Mouse (Mus musculus) kidney, postnatal 0 days (tissue): ENCODE results near the gene Atp1a4. TPM values are rescaled to one million over a fixed set of nuclear protein-coding genes. Genes with fewer than 3 reads are reported as not detected.

Experiments used
- ATAC-seq: fragments of 200-750 bp; cut with Nextera tagmentation; replicated peaks from 2 replicates; pipeline ENCODE4 v1.8.0; 2017; ENCODE audit warnings: low read depth, moderate number of reproducible peaks, moderate TSS enrichment, moderate library complexity; ENCODE audit not compliant: low FRiP score
- DNase-seq: peaks from one replicate; pipeline ENCODE4 v3.0.0-alpha.2; 2016; ENCODE audit warnings: low spot score
- H3K27ac ChIP-seq: fragments of 300-500 bp; sonication (generic); 2 replicates; pipeline ENCODE4 v1.5.1; 2014; ENCODE audit warnings: mild to moderate bottlenecking
- H3K27me3 ChIP-seq: fragments of 300-500 bp; sonication (generic); 2 replicates; pipeline ENCODE4 v1.6.1; 2014; ENCODE audit warnings: low read length, mixed read lengths; ENCODE audit not compliant: insufficient read depth
- H3K36me3 ChIP-seq: fragments of 300-500 bp; sonication (generic); 2 replicates; pipeline ENCODE4 v1.6.1; 2014; ENCODE audit warnings: low read length, mixed read lengths; ENCODE audit not compliant: insufficient read depth
- H3K4me1 ChIP-seq: fragments of 300-500 bp; sonication (generic); replicated peaks from 2 replicates; pipeline ENCODE4 v1.6.1; 2014; ENCODE audit warnings: antibody characterized with exemption, low read length, mixed read lengths; ENCODE audit not compliant: insufficient read depth
- H3K4me2 ChIP-seq: fragments of 300-500 bp; sonication (generic); 2 replicates; pipeline ENCODE4 v1.6.1; 2014; ENCODE audit warnings: mild to moderate bottlenecking, low read length, moderate library complexity, mixed read lengths
- H3K4me3 ChIP-seq: fragments of 300-500 bp; sonication (generic); replicated peaks from 2 replicates; pipeline ENCODE4 v1.5.1; 2014; ENCODE audit warnings: low read depth, low read length
- H3K9ac ChIP-seq: fragments of 300-500 bp; sonication (generic); 2 replicates; pipeline ENCODE4 v1.6.1; 2014; ENCODE audit warnings: low read depth, low read length
- H3K9me3 ChIP-seq: fragments of 300-500 bp; sonication (generic); replicated peaks from 2 replicates; pipeline ENCODE4 v1.6.1; 2016; ENCODE audit warnings: low read length, inconsistent platforms, mixed read lengths
- CTCF ChIP-seq: IDR thresholded peaks from 2 replicates; pipeline ENCODE4 v1.5.1; 2016; ENCODE audit warnings: antibody characterized with exemption, low read depth, mild to moderate bottlenecking, moderate library complexity
- whole genome bisulfite sequencing: fragments of 180-500 bp; shearing (Covaris S2); extraction: QIAGEN DNeasy Blood & Tissue Kit; methylation state at CpG from one replicate; pipeline ENCODE4 v1.1.7; 2014; 5-methylcytosine and 5-hydroxymethylcytosine counted together
- polyA plus RNA-seq: library from polyadenylated mRNA; unstranded; fragments of >200 nt; fragmentation: Nextera tagmentation; extraction: Ambion mirVana; gene quantifications from 2 replicates; pipeline ENCODE4 v1.2.1, GENCODE M21; 2015

Atp1a4 gene
- polyA plus RNA-seq, 1 experiment from 2014 or later: not detected

DNA sequence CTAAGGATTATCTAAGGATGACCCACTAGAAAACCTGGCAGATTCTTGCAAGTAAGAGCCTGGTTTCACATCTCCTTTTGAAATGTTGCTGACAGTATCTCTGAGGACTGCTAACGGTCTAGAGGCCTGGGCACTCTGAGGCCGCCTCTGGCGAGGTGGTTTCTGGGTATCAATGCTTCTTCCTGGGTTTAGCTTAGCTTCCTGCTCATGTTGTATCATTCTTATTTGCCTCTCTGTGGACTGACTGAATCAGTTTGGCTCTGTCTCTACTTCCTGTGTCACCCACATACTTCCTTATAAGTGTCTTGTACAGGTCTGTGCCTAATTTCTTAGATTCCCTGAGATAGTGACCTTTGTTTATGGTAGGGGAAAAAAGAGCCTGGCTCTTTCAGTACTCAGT, 19.0 kb upstream of the Atp1a4 start:
- Histone ChIP-seq H3K36me3 (no peaks in the 10 kb centered on the region), H3K9me3 (no peaks in the 10 kb centered on the region), H3K4me3 (no peak overlapping the region), H3K4me1 (no peaks in the 10 kb centered on the region), H3K9ac (no peak overlapping the region), H3K27me3 (no peaks in the 10 kb centered on the region), H3K4me2 (no peak overlapping the region), H3K27ac (no peak overlapping the region)
- no peak for ATAC-seq
- DNase-seq: no peak
- WGBS: 69% methylated on average over 3 of the region's 3 CpGs
- TF ChIP-seq CTCF: no peak

- no peak for ATAC-seq
- Histone ChIP-seq H3K9me3 (no peaks in the 10 kb centered on the region), H3K4me2 (no peak overlapping the region), H3K4me1 (no peaks in the 10 kb centered on the region), H3K36me3 (no peaks in the 10 kb centered on the region), H3K4me3 (no peak overlapping the region), H3K27ac (no peak overlapping the region), H3K9ac (no peak overlapping the region), H3K27me3 (no peaks in the 10 kb centered on the region)
- DNase-seq: no peak
- TF ChIP-seq CTCF: no peak
- 75% methylated on average over 5 of the region's 5 CpGs for WGBS
Measured at GRCm38 (mm10) chr1:172274547-172274946, 16.3 kb upstream of the Atp1a4 start.

DNA sequence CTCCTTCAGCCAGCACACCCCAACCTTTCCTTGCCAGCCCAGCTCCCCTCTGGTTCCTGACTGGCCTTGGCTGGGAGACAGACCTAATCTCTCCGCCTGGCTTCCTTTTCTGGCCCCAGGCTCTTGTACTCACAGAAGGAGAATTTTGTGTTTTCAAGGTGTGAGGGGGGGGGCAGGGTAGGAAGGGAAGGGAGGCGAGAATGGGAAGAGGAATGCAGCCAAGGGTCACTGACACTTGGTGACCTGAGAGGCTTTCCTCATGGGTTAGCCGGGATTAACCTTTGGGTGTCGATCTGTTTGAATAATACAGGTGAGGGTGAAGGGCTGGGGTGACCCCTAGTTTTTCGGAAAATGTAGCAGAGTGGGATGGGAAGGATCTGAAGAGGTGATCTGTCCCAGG, 15.9 kb upstream of the Atp1a4 start:
- no peak overlapping the region for H3K4me2 ChIP-seq
- no peaks in the 10 kb centered on the region for H3K4me1 ChIP-seq
- no peak for ATAC-seq
- WGBS: 55% methylated on average over 5 of the region's 5 CpGs
- H3K9me3 ChIP-seq: no peaks in the 10 kb centered on the region
- H3K4me3 ChIP-seq: no peak overlapping the region
- no peaks in the 10 kb centered on the region for H3K27me3 ChIP-seq
- H3K36me3 ChIP-seq: no peaks in the 10 kb centered on the region
- no peak for TF ChIP-seq CTCF
- no peak overlapping the region for H3K27ac ChIP-seq
- no peak overlapping the region for H3K9ac ChIP-seq
- DNase-seq: no peak

DNA sequence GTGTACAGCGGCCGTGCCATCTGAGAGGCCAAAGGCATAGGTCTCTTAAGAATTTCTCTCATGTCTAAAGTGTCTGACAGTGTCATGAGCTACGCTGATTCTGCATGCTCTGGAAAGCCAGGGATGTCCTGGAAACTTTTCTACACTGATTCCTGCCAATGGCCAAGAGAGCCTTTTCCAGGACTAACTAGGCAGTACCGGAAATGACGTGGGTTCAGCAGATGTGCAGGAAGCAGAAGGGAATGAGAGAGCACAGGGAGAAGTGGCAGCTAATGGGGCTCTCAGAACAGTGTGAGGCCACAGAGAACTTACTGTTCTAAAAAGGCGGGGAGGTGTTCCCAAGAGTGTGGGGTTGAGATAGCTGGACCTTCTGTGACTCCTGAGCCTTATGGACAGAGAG, 15.2 kb upstream of the Atp1a4 start:
- Histone ChIP-seq H3K36me3 (no peaks in the 10 kb centered on the region), H3K9ac (no peak overlapping the region), H3K27ac (no peak overlapping the region), H3K27me3 (no peaks in the 10 kb centered on the region), H3K9me3 (no peaks in the 10 kb centered on the region), H3K4me3 (no peak overlapping the region), H3K4me1 (no peaks in the 10 kb centered on the region), H3K4me2 (no peak overlapping the region)
- no peak for TF ChIP-seq CTCF
- 91% methylated on average over 6 of the region's 6 CpGs for WGBS
- ATAC-seq: no peak
- no peak for DNase-seq

- H3K27ac ChIP-seq: no peak overlapping the region
- no peaks in the 10 kb centered on the region for H3K9me3 ChIP-seq
- no peaks in the 10 kb centered on the region for H3K36me3 ChIP-seq
- no peaks in the 10 kb centered on the region for H3K27me3 ChIP-seq
- ATAC-seq (no peak), DNase-seq (no peak)
- no peak for TF ChIP-seq CTCF
- H3K4me1 ChIP-seq: no peaks in the 10 kb centered on the region
- H3K4me3 ChIP-seq: no peak overlapping the region
- H3K4me2 ChIP-seq: no peak overlapping the region
- 57% methylated on average over 10 of the region's 10 CpGs for WGBS
- H3K9ac ChIP-seq: no peak overlapping the region
Measured at GRCm38 (mm10) chr1:172271765-172272164, 13.6 kb upstream of the Atp1a4 start.

- no peak overlapping the region for H3K4me2 ChIP-seq
- DNase-seq (no peak), ATAC-seq (no peak)
- TF ChIP-seq CTCF: no peak
- no peaks in the 10 kb centered on the region for H3K9me3 ChIP-seq
- no peak overlapping the region for H3K9ac ChIP-seq
- H3K27me3 ChIP-seq: no peaks in the 10 kb centered on the region
- WGBS: 79% methylated on average over 3 of the region's 3 CpGs
- no peaks in the 10 kb centered on the region for H3K4me1 ChIP-seq
- H3K4me3 ChIP-seq: no peak overlapping the region
- H3K36me3 ChIP-seq: no peaks in the 10 kb centered on the region
- H3K27ac ChIP-seq: no peak overlapping the region
Measured at GRCm38 (mm10) chr1:172271208-172271607, 13.0 kb upstream of the Atp1a4 start.

- Histone ChIP-seq H3K4me1 (no peaks in the 10 kb centered on the region), H3K9ac (no peak within 1 kb of the TSS), H3K27me3 (no peaks in the 10 kb centered on the region), H3K9me3 (no peaks in the 10 kb centered on the region), H3K27ac (no peak within 1 kb of the TSS), H3K4me2 (no peak within 1 kb of the TSS), H3K36me3 (no peaks in the 10 kb centered on the region), H3K4me3 (no peak within 1 kb of the TSS)
- ATAC-seq: no peak
- no peak for DNase-seq
- 59% methylated on average over 8 of the region's 8 CpGs for WGBS
- no peak for TF ChIP-seq CTCF
Measured at GRCm38 (mm10) chr1:172261477-172262078, 3.4 kb upstream of the Atp1a4 start, which contains the start of gene Igsf8. Igsf8 (plus strand) TSS chr1:172261641.
